Mouse (Mus musculus): ENCODE results near the gene Nsd1. TPM values are rescaled to one million over a fixed set of nuclear protein-coding genes. Genes with fewer than 3 reads are reported as not detected.

Gene Nsd1
- total RNA-seq, 2 experiments from 2014 or later = 75.4 to 89.6 TPM

- peak; percentile 79 for DNase-seq
Observed at GRCm38 (mm10) chr13:55329683-55330566, 120.3 kb downstream of the Nsd1 start, which contains the start of gene Mxd3. TSS of gene Mxd3 (minus strand) at chr13:55329823.

GRCm38 (mm10) chr13:55330567-55331400, 121.2 kb downstream of the Nsd1 start:
- DNase-seq = no peak

- no peak for DNase-seq
Observed at GRCm38 (mm10) chr13:55332331-55332730, 122.7 kb downstream of the Nsd1 start.

- no peak for DNase-seq
Observed at GRCm38 (mm10) chr13:55335701-55336100, 126.1 kb downstream of the Nsd1 start.

GRCm38 (mm10) chr13:55337341-55337975, 127.9 kb downstream of the Nsd1 start:
- no peak for DNase-seq

GRCm38 (mm10) chr13:55338131-55339054, 128.8 kb downstream of the Nsd1 start:
- no peak for DNase-seq

- no peak for DNase-seq
Observed at GRCm38 (mm10) chr13:55339259-55339658, 129.7 kb downstream of the Nsd1 start.

GRCm38 (mm10) chr13:55342469-55342868, 132.9 kb downstream of the Nsd1 start:
- DNase-seq = no peak

- no peak for DNase-seq
Observed at GRCm38 (mm10) chr13:55344286-55344685, 134.7 kb downstream of the Nsd1 start.

- no peak for DNase-seq
Observed at GRCm38 (mm10) chr13:55346745-55347144, 137.2 kb downstream of the Nsd1 start.

- no peak for DNase-seq
Observed at GRCm38 (mm10) chr13:55361145-55361544, 151.6 kb downstream of the Nsd1 start.

- DNase-seq = no peak
Observed at GRCm38 (mm10) chr13:55361974-55362452, 152.4 kb downstream of the Nsd1 start.

- peak; percentile 90 for DNase-seq
Observed at GRCm38 (mm10) chr13:55362453-55363060, 153.0 kb downstream of the Nsd1 start, which contains the start of gene Lman2. TSS of gene Lman2 (minus strand) at chr13:55362783.

Other genes starting within 250 kb of the Nsd1 start
- gene Hk3, start 188.4 kb upstream of the Nsd1 start, total RNA-seq (2021) = 1 to 10 TPM in 1 of 2 experiments, under 1 TPM in 1; 0.85 to 1.3 TPM
- 10 to 100 TPM; 17.3 to 22.8 TPM for gene Uimc1, start 109.5 kb upstream of the Nsd1 start, total RNA-seq (2021)
- gene Zfp346, start 104.5 kb upstream of the Nsd1 start, total RNA-seq (2021) = 10 to 100 TPM; 12.5 to 16.5 TPM
- gene Gm17617, start 76.2 kb upstream of the Nsd1 start, total RNA-seq (2021) = not detected
- 10 to 100 TPM; 16.3 to 24.5 TPM for gene Fgfr4, start 57.1 kb upstream of the Nsd1 start, total RNA-seq (2021)
- gene Prelid1, start 110.7 kb downstream of the Nsd1 start, total RNA-seq (2021) = 10 to 100 TPM; 66.3 to 79.2 TPM
- gene Rab24, start 112.2 kb downstream of the Nsd1 start, total RNA-seq (2021) = 10 to 100 TPM; 36.0 to 37.2 TPM
- gene Mxd3, start 120.0 kb downstream of the Nsd1 start, total RNA-seq (2021) = 1 to 10 TPM; 6.2 to 7.8 TPM
- 10 to 100 TPM; 37.0 to 45.1 TPM for gene Lman2, start 153.0 kb downstream of the Nsd1 start, total RNA-seq (2021)
- gene Rgs14, start 159.9 kb downstream of the Nsd1 start, total RNA-seq (2021) = under 1 TPM; 0.19 to 0.36 TPM
- gene Slc34a1, start 188.4 kb downstream of the Nsd1 start, total RNA-seq (2021) = under 1 TPM in 1 of 2 experiments, not detected in 1; 0.11 TPM
- gene Pfn3, start 205.4 kb downstream of the Nsd1 start, total RNA-seq (2021) = not detected
- gene F12, start 217.0 kb downstream of the Nsd1 start, total RNA-seq (2021) = under 1 TPM in 1 of 2 experiments, not detected in 1; 0.34 TPM
- gene Grk6, start 235.3 kb downstream of the Nsd1 start, total RNA-seq (2021) = 10 to 100 TPM; 17.4 to 22.3 TPM